Mouse (Mus musculus) lung, adult 18-20 months (tissue): ENCODE data around the gene B430306N03Rik.

ENCODE experiments used
- DNase-seq, 2 experiments: peaks; one replicate each; pipeline ENCODE4 v3.0.0; 2022; ENCODE audit warnings: mixed read lengths in 2 of 2

Gene B430306N03Rik

GRCm38 (mm10) chr17:48315905-48316579 lies at the start of gene B430306N03Rik:
B430306N03Rik (plus strand) TSS chr17:48316141.
- DNase-seq, result peak; percentile 11 to 28

DNA sequence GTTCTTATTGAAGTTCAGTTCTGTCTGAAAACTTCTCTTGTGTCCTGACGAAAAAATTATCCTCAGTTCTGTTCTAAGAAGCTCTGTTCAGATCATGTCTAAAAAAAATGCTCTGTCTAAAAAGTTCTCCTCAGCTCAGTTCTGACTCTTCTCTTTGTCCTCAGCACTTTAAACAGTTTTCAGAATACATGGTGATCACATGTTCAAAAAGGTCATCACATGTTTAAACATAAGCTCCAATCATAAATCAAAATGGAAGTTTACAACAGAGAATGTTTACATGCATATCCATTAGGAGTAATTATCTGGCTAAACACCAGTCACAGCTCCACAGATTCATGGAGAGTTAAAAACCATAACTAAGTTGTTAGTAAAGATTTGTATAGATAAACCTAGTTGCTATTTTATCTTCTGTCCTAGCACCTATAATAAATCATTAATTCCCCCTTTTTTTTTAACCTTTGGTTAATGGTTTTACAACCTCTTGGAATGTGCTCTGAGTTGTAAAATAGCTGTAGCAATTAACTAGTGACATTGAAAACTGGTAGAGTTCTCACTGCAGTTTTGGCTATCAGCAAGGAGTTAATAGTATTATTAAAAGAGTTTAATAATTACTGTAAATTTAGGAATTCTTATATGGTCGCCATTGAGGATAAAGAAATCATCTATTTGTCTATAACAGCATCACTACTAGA lies 49.2 kb upstream of the B430306N03Rik start:
- DNase-seq, result no peak

DNA sequence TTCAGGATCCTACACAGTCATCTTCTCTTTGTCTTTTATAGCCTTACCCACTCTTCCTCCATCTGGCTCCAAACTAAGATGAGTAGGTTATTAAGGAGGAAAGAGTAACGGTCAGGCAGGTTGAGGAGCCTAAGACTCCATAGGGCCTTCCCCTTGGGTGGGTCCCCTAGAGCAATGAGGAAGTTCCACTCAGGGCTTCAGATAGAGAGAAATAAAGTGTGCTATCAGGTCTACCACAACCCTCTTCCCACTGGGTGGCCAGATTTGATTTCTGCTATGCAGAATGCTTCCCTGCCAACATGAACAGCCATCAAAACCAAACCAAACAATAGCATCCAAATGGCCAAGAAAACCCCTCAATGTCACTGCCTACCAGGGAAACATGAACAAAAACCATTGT lies 48.4 kb upstream of the B430306N03Rik start:
- no peak for DNase-seq

DNA sequence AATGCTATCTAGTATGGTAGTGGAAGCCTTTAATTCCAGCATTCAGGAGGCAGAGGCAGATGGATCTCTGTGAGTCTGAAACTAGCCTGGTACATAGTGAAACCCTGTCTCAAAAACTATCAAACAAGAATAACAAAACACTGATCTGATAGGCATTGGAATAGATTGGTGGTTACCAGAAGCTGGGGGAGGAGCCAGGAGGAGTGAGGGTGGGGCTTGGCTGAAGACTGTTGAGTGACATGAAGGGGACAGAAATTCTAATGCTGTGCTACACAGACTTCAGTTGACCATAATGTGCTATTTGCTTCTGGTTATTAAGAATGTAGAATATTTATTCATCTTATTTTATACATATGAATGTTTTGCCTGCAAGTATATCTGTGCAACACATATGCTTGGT lies 47.7 kb upstream of the B430306N03Rik start:
- DNase-seq, result no peak

- DNase-seq, result no peak
Observed at GRCm38 (mm10) chr17:48269833-48270232, 46.1 kb upstream of the B430306N03Rik start.

GRCm38 (mm10) chr17:48272158-48272557 lies 43.8 kb upstream of the B430306N03Rik start:
- no peak for DNase-seq

GRCm38 (mm10) chr17:48272598-48272997 lies 43.3 kb upstream of the B430306N03Rik start:
- no peak for DNase-seq

DNA sequence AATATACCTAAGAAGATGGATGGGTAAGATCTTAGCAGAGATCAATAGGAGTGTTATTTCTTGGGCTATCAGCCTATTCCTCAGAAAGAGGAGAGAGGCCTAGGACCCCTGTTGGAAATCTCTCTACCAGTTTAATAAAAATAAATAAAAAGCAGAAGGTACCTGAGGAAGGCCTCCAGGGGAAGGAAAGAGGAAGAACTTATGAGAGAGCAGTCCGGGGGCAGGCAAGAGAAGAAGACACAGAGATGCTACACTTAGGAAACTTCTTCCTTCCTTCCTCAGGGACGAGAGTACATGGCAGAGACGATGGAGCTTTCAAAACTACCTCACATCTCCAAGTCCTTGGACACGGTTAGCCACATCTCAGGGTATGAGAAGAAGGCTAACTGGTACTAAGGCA lies 41.8 kb upstream of the B430306N03Rik start:
- DNase-seq, result no peak

DNA sequence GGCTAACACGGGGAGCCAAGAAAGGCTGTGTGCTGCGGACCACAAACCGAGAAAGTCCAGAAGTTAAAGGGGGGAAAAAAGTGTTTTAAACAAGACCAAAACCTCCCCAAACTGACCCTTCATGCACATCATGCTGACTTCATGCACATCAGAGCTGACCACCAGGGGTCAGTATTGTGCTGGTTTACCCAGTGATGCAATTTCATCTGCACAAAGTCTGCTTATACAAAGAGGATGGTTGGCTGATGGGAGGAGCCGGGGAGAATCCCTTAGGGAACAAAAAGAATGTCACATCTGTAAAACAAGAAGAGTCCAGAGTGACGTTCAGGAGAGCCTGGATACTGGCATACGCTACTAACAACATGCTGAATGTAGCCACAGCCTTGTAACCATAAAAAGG lies 41.1 kb upstream of the B430306N03Rik start:
- DNase-seq, result peak; percentile 56 to 69

- DNase-seq, result no peak
Observed at GRCm38 (mm10) chr17:48275736-48276135, 40.2 kb upstream of the B430306N03Rik start.

GRCm38 (mm10) chr17:48278381-48278780 lies 37.6 kb upstream of the B430306N03Rik start:
- DNase-seq, result no peak

- DNase-seq, result no peak
Observed at GRCm38 (mm10) chr17:48279002-48279401, 36.9 kb upstream of the B430306N03Rik start.

DNA sequence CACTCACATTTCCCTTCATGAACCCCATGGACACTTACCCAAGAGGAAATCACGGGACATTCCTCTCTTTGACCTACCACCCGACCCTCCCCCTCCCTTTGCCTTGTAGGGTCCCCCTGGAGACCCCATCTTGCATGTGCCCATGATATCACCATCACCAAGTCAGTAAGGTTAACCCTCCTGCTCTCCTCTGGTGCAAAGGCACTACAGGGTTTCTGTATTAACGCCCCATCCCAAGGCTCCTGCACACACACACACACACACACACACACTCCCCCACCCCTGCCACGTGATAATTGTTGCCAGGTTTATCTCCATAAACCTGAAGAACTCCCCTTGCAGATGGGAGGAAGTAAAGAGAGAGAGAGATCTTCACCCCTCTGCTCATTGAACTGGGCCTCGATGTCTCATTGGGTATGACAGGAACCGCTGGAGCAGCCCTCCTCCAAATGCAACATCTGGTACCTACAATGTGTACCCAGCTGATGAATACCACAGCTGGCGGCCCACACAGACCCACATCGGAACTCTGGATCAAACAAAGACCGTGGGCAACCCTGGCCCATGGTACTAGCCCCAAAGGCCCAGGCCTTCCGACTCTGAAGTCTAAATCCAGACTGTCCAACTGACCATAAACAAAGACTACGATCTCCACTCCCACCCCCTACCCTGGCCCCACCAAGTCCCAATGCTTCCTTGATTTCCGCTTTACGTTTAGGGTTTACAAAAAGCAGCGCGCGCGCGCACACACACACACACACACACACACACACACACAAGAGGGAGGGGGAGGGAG lies 34.8 kb upstream of the B430306N03Rik start:
- no peak for DNase-seq

DNA sequence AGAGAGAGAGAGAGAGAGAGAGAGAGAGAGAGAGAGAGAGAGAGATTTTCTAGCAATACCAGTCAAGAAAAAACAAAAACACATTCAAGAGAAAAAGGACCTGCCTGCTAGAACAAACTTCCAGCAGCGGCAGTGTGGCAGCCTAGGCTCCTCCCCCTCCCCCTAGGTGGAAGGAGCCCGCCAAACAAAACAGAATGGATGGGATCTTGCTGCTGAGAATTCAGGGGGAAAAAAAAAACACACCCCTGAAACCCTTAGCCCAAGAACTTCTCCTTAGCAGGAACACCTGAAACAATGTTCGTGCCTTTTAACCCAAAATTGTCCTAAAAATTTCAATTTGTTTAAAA lies 34.2 kb upstream of the B430306N03Rik start:
- DNase-seq, result no peak

DNA sequence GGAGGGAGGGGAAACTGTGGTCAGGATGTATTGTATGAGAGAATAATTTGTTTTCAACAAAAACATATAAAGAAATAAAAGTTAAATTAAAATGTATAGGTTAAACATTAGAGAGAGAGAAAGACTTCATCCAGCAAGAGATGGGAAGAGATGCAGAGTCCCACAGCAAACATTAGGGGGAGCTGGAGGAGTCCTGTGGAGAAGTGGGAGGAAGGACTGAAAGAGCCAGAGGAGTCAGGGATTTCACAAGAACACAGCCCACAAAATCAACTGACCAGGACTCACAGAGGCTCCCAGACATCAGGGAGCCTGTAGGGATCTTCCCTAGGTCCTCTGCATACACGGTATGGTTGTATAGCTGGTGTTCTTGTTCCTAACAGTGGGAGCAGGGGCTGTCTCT lies 29.2 kb upstream of the B430306N03Rik start:
- DNase-seq, result no peak

DNA sequence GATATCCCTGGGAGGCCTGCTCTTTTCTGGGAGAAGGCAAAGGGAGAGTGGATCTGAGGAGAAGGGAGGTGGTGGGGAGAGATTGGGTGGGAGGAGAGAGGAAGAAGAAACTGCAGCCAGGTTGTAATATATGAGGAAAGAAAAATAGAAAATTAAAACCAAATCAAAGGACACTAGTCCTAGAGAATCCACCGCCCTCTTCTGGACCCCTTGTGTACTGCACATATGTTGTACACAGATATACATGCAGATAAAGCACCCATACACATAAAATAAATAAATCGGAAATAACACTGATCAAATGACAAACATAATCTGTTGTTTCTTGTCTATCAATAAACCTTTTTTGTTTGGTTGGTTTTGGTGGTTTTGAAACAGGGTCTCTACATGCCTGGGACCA lies 28.7 kb upstream of the B430306N03Rik start:
- DNase-seq, result no peak

GRCm38 (mm10) chr17:48293500-48294194 lies 22.3 kb upstream of the B430306N03Rik start:
- DNase-seq, result no peak

DNA sequence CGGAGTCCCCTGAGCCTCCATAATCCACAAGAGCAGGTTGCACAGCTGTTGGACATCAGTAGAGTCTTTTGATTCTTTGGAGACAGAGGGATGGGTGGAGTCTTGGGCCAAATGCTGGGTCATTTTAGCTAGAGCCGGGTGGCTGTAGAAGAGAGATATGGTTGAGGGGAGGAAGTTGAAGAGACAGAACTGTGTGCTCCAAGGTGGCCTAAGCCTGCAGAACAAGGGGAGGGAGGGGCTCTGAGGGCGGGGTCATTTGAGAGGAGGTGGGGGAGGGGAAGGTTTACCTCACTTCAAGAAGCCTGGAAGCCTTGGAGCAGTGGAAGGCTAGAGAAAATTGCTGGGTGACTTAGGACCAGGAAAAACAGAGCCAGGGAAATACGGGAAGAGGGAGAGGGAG lies 16.7 kb upstream of the B430306N03Rik start, which contains the start of gene Treml2:
Treml2 (plus strand) TSS at position 296 of the 400 bp plus-strand sequence.
- no peak for DNase-seq

- no peak for DNase-seq
Observed at GRCm38 (mm10) chr17:48299756-48300155, 16.2 kb upstream of the B430306N03Rik start.

DNA sequence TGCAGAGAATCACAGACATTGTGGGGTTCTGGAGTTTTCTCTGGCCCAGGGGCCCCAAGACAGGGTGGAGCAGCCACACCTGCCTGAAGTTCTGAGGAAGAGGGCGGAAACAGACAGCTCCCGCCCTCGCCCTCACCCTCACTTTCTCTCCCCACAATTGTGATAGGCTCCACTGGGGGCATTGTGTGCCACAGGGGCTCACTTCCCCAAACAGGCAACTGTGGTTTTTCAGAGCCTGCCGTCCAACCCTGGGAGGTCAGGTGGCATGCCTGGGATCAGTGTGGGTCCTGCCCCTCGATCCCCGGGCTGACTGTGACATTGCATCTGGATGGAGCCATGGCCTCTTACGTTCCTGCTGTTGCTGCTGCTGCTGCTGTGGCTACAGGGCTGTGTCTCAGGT lies 15.7 kb upstream of the B430306N03Rik start:
- peak; percentile 18 for DNase-seq

- peak in 1 of 2 experiments; percentile 16 for DNase-seq
Observed at GRCm38 (mm10) chr17:48300861-48301260, 15.1 kb upstream of the B430306N03Rik start.

DNA sequence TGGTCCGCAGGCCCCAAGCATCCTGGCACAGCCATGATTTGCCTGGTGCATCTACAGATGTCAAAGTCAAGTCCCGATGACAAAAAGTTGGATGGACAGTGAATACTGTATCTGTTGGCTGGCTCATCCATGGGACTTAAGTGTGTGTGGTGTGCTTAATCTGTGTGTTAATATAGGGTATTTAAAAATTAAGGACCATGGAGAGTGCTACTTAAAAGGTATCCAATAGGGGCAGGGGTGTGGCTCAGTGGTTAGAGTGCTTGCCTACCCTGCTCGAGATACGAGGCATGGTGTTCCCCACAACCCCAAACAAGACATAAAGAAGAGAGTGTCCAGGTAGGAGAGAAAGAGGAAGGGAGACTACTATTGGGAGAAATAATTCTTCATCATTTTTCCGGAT lies 14.1 kb upstream of the B430306N03Rik start:
- no peak for DNase-seq

DNA sequence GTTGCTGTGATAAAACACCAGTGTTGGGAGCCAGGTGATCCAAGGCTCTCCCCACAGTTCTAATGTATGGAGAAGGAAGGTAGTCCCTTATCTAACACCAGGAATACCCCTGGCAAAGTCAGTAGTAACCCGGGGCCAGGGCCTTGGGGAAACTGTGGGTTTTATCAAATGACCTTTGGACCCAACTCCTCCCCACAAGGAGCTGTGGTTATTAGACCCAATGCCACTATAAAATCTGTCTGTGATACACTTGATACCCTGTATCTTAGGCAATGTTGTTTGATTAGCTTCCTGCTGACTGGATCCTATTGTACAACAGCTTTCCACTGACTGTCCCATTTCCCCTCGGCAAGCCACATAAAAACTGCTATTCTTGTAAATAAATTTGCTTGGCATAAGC lies 3.8 kb upstream of the B430306N03Rik start:
- no peak for DNase-seq
